Mouse (Mus musculus) limb, embryonic 14.5 days (tissue): ENCODE measurements around the gene Nkx1-2. TPM values are rescaled to one million over a fixed set of nuclear protein-coding genes. Genes with fewer than 3 reads are reported as not detected.

Experiments used
- ATAC-seq: fragments of 200-750 bp; cut with Nextera tagmentation; 2 replicates; pipeline ENCODE4 v1.8.0; 2017; ENCODE audit warnings: low read depth, moderate number of reproducible peaks, moderate TSS enrichment; ENCODE audit not compliant: low FRiP score
- DNase-seq: peaks from one replicate; pipeline ENCODE4 v3.0.0-alpha.2; 2015; ENCODE audit warnings: low spot score
- H3K27ac ChIP-seq: fragments of 300-500 bp; sonication (generic); replicated peaks from 2 replicates; pipeline ENCODE4 v1.5.1; 2014; ENCODE audit warnings: low read depth, mild to moderate bottlenecking, low read length, moderate library complexity, mixed read lengths
- H3K27me3 ChIP-seq: fragments of 300-500 bp; sonication (generic); 2 replicates; pipeline ENCODE4 v1.6.1; 2014; ENCODE audit warnings: low read length, mixed read lengths; ENCODE audit not compliant: control insufficient read depth, insufficient read depth
- H3K36me3 ChIP-seq: fragments of 300-500 bp; sonication (generic); 2 replicates; pipeline ENCODE4 v1.6.1; 2014; ENCODE audit warnings: mild to moderate bottlenecking, low read length, moderate library complexity, mixed read lengths; ENCODE audit not compliant: control insufficient read depth, insufficient read depth
- H3K4me1 ChIP-seq: fragments of 300-500 bp; sonication (generic); 2 replicates; pipeline ENCODE4 v1.6.1; 2014; ENCODE audit warnings: antibody characterized with exemption, low read length, mixed read lengths; ENCODE audit not compliant: control insufficient read depth, insufficient read depth
- H3K4me2 ChIP-seq: fragments of 300-500 bp; sonication (generic); replicated peaks from 2 replicates; pipeline ENCODE4 v1.6.1; 2014; ENCODE audit warnings: low read depth, mild to moderate bottlenecking, low read length, moderate library complexity; ENCODE audit not compliant: severe bottlenecking
- H3K4me3 ChIP-seq: fragments of 300-500 bp; sonication (generic); replicated peaks from 2 replicates; pipeline ENCODE4 v1.5.1; 2014; ENCODE audit warnings: low read length
- H3K9ac ChIP-seq: fragments of 300-500 bp; sonication (generic); 2 replicates; pipeline ENCODE4 v1.6.1; 2014; ENCODE audit warnings: mild to moderate bottlenecking, low read depth, low read length, moderate library complexity; ENCODE audit not compliant: severe bottlenecking
- H3K9me3 ChIP-seq: fragments of 300-500 bp; sonication (generic); 2 replicates; pipeline ENCODE4 v1.6.1; 2016; ENCODE audit warnings: low read length; ENCODE audit not compliant: control insufficient read depth
- POLR2A ChIP-seq: fragments of 200-500 bp; IDR thresholded peaks from 2 replicates; pipeline ENCODE4 v1.8.0; 2012; ENCODE audit warnings: inconsistent platforms, mild to moderate bottlenecking, moderate library complexity, borderline replicate concordance; ENCODE audit not compliant: insufficient read depth, insufficient read length; ENCODE audit errors: extremely low read depth
- WGBS: fragments of 180-500 bp; shearing (Covaris S2); extraction: QIAGEN DNeasy Blood & Tissue Kit; methylation state at CpG from one replicate; pipeline ENCODE4 v1.1.7; 2014; 5-methylcytosine and 5-hydroxymethylcytosine counted together
- polyA plus RNA-seq, 2 experiments: library from polyadenylated mRNA; depleted of rRNA in 1 of 2; stranded (reverse) in 1 of 2; unstranded in 1 of 2; fragments of >200 nt; fragmentation: Nextera tagmentation in 1 of 2; extraction: Ambion mirVana in 1 of 2; gene quantifications; 2 replicates each; pipeline versions ENCODE4 v1.2.1 to v1.2.3; 2012 to 2014

Gene Nkx1-2
- polyA plus RNA-seq, 2 experiments = 0.08 to 0.10 TPM

GRCm38 (mm10) chr7:132555911-132556310, 43.5 kb downstream of the Nkx1-2 start:
- DNase-seq = no peak
- WGBS = 27% methylated on average over 4 of the region's 4 CpGs
- no peak overlapping the region for H3K27ac ChIP-seq
- ATAC-seq = no peak
- no peaks in the 10 kb centered on the region for H3K9me3 ChIP-seq
- H3K9ac ChIP-seq = no peak overlapping the region
- no peaks in the 10 kb centered on the region for H3K27me3 ChIP-seq
- no peak overlapping the region for H3K4me2 ChIP-seq
- no peak for TF ChIP-seq POLR2A
- peaks cover 5% of the 10 kb centered on the region; the same call in 1 of the 2 replicates for H3K4me1 ChIP-seq
- H3K4me3 ChIP-seq = no peak overlapping the region
- peaks cover 42% of the 10 kb centered on the region for H3K36me3 ChIP-seq

GRCm38 (mm10) chr7:132554091-132554490, 45.3 kb downstream of the Nkx1-2 start:
- no peak overlapping the region for H3K4me3 ChIP-seq
- H3K36me3 ChIP-seq = peaks cover 25% of the 10 kb centered on the region
- WGBS = 35% methylated on average over 2 of the region's 2 CpGs
- DNase-seq (peak; percentile 67), ATAC-seq (no peak)
- no peak for TF ChIP-seq POLR2A
- H3K27me3 ChIP-seq = no peaks in the 10 kb centered on the region
- no peak overlapping the region for H3K27ac ChIP-seq
- no peaks in the 10 kb centered on the region for H3K9me3 ChIP-seq
- no peak overlapping the region for H3K4me2 ChIP-seq
- peaks cover 5% of the 10 kb centered on the region; the same call in 1 of the 2 replicates for H3K4me1 ChIP-seq
- H3K9ac ChIP-seq = no peak overlapping the region

- H3K4me3 ChIP-seq = peak overlapping the region; percentile 41
- WGBS = 1% methylated on average over 27 of the region's 27 CpGs
- TF ChIP-seq POLR2A = no peak
- no peaks in the 10 kb centered on the region for H3K9me3 ChIP-seq
- peaks cover 5% of the 10 kb centered on the region; the same call in 1 of the 2 replicates for H3K4me1 ChIP-seq
- peaks cover 2% of the 10 kb centered on the region for H3K36me3 ChIP-seq
- H3K9ac ChIP-seq = peak overlapping the region; percentile 55
- no peaks in the 10 kb centered on the region for H3K27me3 ChIP-seq
- H3K4me2 ChIP-seq = peak overlapping the region; percentile 69
- DNase-seq = peak; percentile 96
- peak; percentile 93 for ATAC-seq
- peak overlapping the region; percentile 14 for H3K27ac ChIP-seq
These were observed 47.9 kb downstream of the Nkx1-2 start for GRCm38 (mm10) chr7:132551351-132552126.

GRCm38 (mm10) chr7:132547126-132547525, 52.3 kb downstream of the Nkx1-2 start:
- Histone ChIP-seq H3K36me3 (no peaks in the 10 kb centered on the region), H3K9ac (no peak overlapping the region), H3K4me3 (no peak overlapping the region), H3K27me3 (no peaks in the 10 kb centered on the region), H3K4me2 (no peak overlapping the region), H3K9me3 (no peaks in the 10 kb centered on the region), H3K27ac (no peak overlapping the region), H3K4me1 (peaks cover 2% of the 10 kb centered on the region; the same call in 1 of the 2 replicates)
- ATAC-seq = no peak
- TF ChIP-seq POLR2A = no peak
- WGBS = 89% methylated on average over 3 of the region's 3 CpGs
- DNase-seq = no peak

Other genes starting within 250 kb of the Nkx1-2 start
- 148 and 169 TPM in 2 replicates for gene Oat, start 23.2 kb downstream of the Nkx1-2 start, polyA plus RNA-seq (2012; rRNA removed)
- gene Oat, start 23.2 kb downstream of the Nkx1-2 start, polyA plus RNA-seq (2014; fragmentation: Nextera tagmentation; extraction: Ambion mirVana) = 243 and 250 TPM in 2 replicates
- 20.9 and 21.0 TPM in 2 replicates for gene Lhpp, start 11.0 kb upstream of the Nkx1-2 start, polyA plus RNA-seq (2012; rRNA removed)
- gene Lhpp, start 11.0 kb upstream of the Nkx1-2 start, polyA plus RNA-seq (2014; fragmentation: Nextera tagmentation; extraction: Ambion mirVana) = 22.5 and 24.9 TPM in 2 replicates
- 15.1 and 17.3 TPM in 2 replicates for gene Fam53b, start 214.2 kb upstream of the Nkx1-2 start, polyA plus RNA-seq (2012; rRNA removed)
- gene Fam53b, start 214.2 kb upstream of the Nkx1-2 start, polyA plus RNA-seq (2014; fragmentation: Nextera tagmentation; extraction: Ambion mirVana) = 20.8 and 25.0 TPM in 2 replicates